Mouse (Mus musculus) limb, embryonic 10.5 days (tissue): ENCODE results near the gene 4930426L09Rik. TPM values are rescaled to one million over a fixed set of nuclear protein-coding genes. Genes with fewer than 3 reads are reported as not detected.

Source experiments
- DNase-seq: peaks from one replicate; pipeline ENCODE4 v3.0.0-alpha.2; 2017; ENCODE audit warnings: low spot score
- H3K27ac ChIP-seq: fragments of 300-500 bp; sonication (generic); 2 replicates; pipeline ENCODE4 v1.5.1; 2016; ENCODE audit warnings: mild to moderate bottlenecking
- H3K27me3 ChIP-seq: fragments of 300-500 bp; sonication (generic); 2 replicates; pipeline ENCODE4 v1.6.1; 2016; ENCODE audit warnings: low read depth, mild to moderate bottlenecking; ENCODE audit not compliant: poor library complexity, severe bottlenecking
- H3K36me3 ChIP-seq: fragments of 300-500 bp; sonication (generic); 2 replicates; pipeline ENCODE4 v1.6.1; 2016; ENCODE audit warnings: mild to moderate bottlenecking, moderate library complexity
- H3K4me1 ChIP-seq: fragments of 300-500 bp; sonication (generic); 2 replicates; pipeline ENCODE4 v1.6.1; 2016
- H3K4me3 ChIP-seq: fragments of 300-500 bp; sonication (generic); 2 replicates; pipeline ENCODE4 v1.5.1; 2016; ENCODE audit warnings: mild to moderate bottlenecking, moderate library complexity
- H3K9me3 ChIP-seq: fragments of 300-500 bp; sonication (generic); replicated peaks from 2 replicates; pipeline ENCODE4 v1.6.1; 2016; ENCODE audit warnings: mild to moderate bottlenecking
- WGBS: fragments of 180-500 bp; shearing (Covaris S2); methylation state at CpG from one replicate; pipeline ENCODE4 v1.1.7; 2016; 5-methylcytosine and 5-hydroxymethylcytosine counted together
- polyA plus RNA-seq: library from polyadenylated mRNA; unstranded; fragments of >200 nt; fragmentation: Nextera tagmentation; extraction: Ambion mirVana; gene quantifications from 2 replicates; pipeline ENCODE4 v1.2.1, GENCODE M21; 2016

The 4930426L09Rik gene
- polyA plus RNA-seq, 1 experiment from 2014 or later: 0.25 TPM

DNA sequence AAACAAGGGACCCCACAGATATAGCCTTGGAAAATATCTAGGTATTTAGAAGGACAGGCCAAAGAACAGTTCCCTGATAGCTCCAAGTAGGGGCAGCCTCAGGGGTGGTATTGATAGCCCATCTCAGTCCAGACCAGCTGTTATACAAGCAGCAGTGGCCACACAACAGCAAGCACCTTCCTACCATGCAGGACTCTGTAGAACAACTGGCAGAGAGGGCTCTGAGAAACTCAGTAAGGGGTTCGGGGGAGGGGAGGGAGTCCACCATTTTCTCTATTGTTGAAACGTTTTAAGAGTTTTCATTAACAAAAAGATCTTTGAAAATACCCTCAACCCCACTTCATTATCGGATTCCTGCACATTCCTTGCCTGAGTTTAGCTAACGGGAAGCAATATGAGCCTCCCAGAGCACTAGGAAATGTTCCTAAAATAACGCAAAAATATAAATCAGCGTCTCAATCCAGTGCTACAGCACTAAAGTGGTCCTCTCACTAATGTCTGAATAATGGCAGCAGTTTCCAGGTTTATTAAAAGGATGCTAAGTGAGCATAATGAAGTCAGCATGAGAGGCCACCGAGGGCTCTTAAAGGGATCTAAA, 37.7 kb upstream of the 4930426L09Rik start:
- Histone ChIP-seq H3K4me3 (no peak overlapping the region), H3K36me3 (no peaks in the 10 kb centered on the region), H3K4me1 (peaks cover 48% of the 10 kb centered on the region), H3K9me3 (no peaks in the 10 kb centered on the region), H3K27ac (no peak overlapping the region; the same call in 1 of the 2 replicates), H3K27me3 (no peaks in the 10 kb centered on the region)
- DNase-seq: no peak
- WGBS: 52% methylated on average over 7 of the region's 7 CpGs

DNA sequence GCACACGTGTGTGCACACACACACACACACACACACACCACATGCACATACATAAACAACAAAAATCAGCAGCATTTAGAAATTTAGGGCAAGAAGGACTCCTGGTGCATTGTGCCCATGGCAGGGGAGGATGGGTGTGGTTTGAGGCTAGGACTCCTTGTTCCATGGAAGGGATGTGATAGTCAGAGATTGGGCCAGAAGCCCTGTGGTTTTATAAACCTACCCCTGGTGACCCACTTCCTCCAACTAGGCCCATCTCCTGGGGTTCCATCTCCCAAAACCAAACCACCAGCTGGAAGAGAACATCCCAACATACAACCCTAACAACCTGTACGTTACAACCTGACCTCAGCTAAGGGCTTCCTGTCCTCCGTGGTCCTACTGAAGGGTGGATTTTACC, 35.6 kb upstream of the 4930426L09Rik start:
- no peak overlapping the region for H3K27ac ChIP-seq
- H3K4me3 ChIP-seq: no peak overlapping the region
- H3K4me1 ChIP-seq: peaks cover 36% of the 10 kb centered on the region
- WGBS: 85% methylated on average over 3 of the region's 3 CpGs
- H3K36me3 ChIP-seq: no peaks in the 10 kb centered on the region
- DNase-seq: no peak
- H3K27me3 ChIP-seq: no peaks in the 10 kb centered on the region
- H3K9me3 ChIP-seq: no peaks in the 10 kb centered on the region

DNA sequence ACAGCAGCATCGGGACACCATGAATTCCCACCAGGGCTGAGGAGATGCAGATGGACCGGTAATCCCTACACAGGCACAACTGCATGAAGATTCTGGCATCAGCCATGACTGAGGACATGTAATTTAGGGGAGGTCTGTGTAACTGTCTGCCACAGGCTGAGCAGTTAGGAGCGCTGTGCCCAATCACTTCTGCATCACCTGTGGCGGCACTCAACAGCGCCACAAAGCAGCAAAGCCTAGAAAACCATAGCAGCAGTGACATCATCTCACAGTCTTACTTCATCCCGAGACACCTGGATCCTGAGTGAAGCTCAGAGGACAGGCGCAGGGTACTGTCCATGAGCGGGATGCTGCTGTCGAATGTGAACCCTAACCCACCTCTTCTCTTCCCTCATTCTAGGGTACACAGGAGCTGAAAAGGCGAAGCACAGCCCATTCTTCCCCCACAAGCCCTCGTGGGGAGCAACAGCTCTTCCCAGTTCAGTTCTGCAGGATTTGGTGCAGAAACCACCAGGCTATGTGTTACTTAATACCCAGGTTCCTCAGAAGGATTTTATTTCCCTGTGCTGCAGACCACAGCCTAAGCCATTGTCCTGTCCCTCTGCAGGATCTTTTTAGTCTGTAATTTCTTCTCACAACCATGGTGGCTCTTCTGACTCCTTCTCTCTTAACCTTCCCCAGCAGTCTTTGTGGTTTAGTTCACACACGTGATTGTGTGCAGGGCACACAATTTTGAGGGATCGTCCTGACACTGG, 34.7 kb upstream of the 4930426L09Rik start:
- H3K27ac ChIP-seq: 0 out of 2 replicates have a peak overlapping the region, but pooled peaks have one; percentile 19
- WGBS: 80% methylated on average over 13 of the region's 13 CpGs
- H3K4me3 ChIP-seq: no peak overlapping the region
- H3K27me3 ChIP-seq: no peaks in the 10 kb centered on the region
- H3K9me3 ChIP-seq: no peaks in the 10 kb centered on the region
- peaks cover 31% of the 10 kb centered on the region for H3K4me1 ChIP-seq
- no peaks in the 10 kb centered on the region for H3K36me3 ChIP-seq
- DNase-seq: no peak

DNA sequence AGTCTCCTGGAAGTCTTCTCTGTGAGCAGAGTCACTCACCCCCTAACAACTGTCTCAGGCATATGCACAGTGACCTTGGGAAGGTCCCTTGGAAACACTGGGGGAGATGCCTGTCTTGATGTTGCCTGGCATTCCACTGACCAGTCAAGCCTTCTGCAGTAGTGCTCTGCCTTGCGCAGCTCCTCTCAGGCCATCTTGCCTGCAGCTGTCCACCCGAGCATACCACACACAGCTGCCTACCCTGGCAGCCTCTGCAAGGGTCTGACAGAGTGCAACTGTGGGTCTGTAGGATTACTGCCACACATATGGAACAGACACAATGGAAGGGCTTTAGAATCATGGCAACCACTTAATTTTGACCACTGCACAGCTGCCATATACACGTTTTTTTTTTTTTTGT, 33.0 kb upstream of the 4930426L09Rik start:
- no peak for DNase-seq
- no peaks in the 10 kb centered on the region for H3K9me3 ChIP-seq
- H3K4me1 ChIP-seq: peaks cover 32% of the 10 kb centered on the region
- no peaks in the 10 kb centered on the region for H3K27me3 ChIP-seq
- no peaks in the 10 kb centered on the region for H3K36me3 ChIP-seq
- 0 out of 2 replicates have a peak overlapping the region, but pooled peaks have one; percentile 26 for H3K27ac ChIP-seq
- WGBS: 77% methylated on average over 3 of the region's 3 CpGs
- H3K4me3 ChIP-seq: no peak overlapping the region

DNA sequence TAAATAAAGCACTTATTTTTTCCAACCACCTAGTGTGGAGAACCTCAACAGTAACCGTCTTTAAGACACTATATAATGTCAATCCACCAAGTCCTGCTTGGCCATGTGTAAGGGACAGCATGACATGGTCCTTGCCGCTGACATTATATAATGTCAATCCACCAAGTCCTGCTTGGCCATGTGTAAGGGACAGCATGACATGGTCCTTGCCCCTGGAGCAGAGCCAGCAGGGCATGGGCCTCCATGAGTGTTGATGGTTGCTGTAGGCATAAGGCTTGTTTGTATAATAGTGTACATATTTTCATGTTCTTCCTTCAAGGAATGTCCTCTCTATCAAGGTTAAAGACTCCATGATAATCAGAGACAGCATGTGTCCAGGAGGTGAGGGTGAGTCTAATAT, 32.2 kb upstream of the 4930426L09Rik start:
- WGBS: 98% methylated on average over 2 of the region's 2 CpGs
- Histone ChIP-seq H3K4me3 (no peak overlapping the region), H3K4me1 (peaks cover 23% of the 10 kb centered on the region), H3K36me3 (no peaks in the 10 kb centered on the region), H3K27ac (no peak overlapping the region), H3K27me3 (no peaks in the 10 kb centered on the region), H3K9me3 (no peaks in the 10 kb centered on the region)
- no peak for DNase-seq

DNA sequence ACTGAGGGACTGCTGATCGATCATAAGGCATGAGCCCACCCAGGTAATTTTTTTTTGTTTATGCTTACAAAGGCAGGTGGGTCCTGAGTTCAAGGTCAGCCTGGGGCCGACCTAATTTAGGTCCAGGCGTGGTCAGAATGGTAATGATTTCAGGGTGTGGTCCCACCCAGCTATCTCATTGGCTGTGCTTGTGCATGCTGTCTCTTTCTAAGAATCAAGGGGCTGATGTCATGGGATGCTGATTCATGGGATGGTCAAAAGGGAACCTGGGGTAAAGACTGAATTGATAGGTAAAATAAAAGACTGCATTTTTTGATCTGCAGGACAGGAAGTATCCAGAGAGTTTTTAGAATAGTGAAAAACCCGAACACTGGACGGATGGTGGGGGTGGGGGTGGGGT, 31.6 kb upstream of the 4930426L09Rik start:
- no peaks in the 10 kb centered on the region for H3K27me3 ChIP-seq
- 95% methylated on average over 5 of the region's 5 CpGs for WGBS
- no peaks in the 10 kb centered on the region for H3K36me3 ChIP-seq
- no peaks in the 10 kb centered on the region for H3K9me3 ChIP-seq
- H3K27ac ChIP-seq: no peak overlapping the region
- no peak for DNase-seq
- H3K4me3 ChIP-seq: no peak overlapping the region
- H3K4me1 ChIP-seq: peaks cover 17% of the 10 kb centered on the region

DNA sequence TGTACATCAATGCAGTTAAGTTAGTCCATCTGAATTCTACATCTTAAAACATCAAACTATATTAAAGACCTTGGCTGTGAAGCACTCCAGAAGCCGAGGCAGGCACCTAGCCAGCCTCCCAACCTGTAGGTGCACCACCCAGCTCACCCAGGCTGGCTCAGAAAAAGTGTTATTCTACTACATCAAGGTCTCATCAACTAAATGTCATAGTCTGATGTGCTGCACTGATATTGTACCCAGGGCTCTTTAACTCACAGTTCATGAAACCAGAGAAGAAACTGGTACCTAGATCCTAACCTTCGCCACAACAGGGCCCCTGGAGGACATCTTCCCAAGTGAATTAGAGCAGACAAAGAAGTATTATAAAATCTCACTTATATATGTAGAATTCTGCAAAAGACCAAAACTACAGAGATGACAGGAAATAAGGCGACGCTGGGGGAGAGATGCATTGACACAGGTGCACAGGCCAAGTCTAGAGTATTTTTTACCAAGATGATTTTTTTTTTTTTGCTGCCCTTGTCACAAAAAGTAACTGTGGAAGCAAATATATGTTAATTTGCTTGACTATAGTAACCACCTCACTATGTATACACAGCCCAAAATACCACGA, 30.6 kb upstream of the 4930426L09Rik start:
- Histone ChIP-seq H3K27me3 (no peaks in the 10 kb centered on the region), H3K27ac (no peak overlapping the region), H3K4me1 (peaks cover 16% of the 10 kb centered on the region), H3K4me3 (no peak overlapping the region), H3K36me3 (no peaks in the 10 kb centered on the region), H3K9me3 (no peaks in the 10 kb centered on the region)
- 96% methylated on average over 5 of the region's 5 CpGs for WGBS
- no peak for DNase-seq

DNA sequence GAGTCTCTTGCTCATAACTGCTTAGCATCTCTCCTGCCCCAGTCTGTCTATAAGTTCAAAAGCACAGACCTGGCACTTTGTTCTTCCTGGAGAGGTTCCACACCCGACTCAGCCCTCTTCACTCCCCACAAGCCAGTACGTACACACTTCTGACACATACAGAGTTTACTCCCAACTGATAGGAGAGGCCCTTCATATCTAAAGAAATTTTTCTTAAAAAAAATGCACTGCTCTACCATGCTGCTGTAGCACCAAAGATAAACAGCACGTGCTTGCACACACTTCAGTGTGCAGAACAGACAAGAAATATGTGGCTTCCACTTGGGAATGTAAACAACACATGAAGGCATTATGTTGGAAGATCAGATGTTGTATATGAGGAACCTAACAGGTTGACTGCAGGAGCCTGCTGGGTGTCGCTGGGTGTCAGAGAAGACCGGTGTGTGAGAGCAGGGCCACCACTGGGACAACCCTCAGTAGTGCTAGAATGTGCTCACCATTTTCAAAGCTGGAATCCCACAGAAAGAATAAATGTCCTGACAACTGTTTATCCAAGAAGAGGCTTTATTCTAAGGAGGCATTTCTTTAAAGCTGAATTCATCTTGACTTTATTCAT, 29.0 kb upstream of the 4930426L09Rik start:
- Histone ChIP-seq H3K9me3 (no peaks in the 10 kb centered on the region; the same call in 1 of the 2 replicates), H3K4me3 (no peak overlapping the region), H3K4me1 (peaks cover 5% of the 10 kb centered on the region; the same call in 1 of the 2 replicates), H3K27ac (no peak overlapping the region), H3K36me3 (no peaks in the 10 kb centered on the region), H3K27me3 (no peaks in the 10 kb centered on the region)
- WGBS: 85% methylated on average over 5 of the region's 5 CpGs
- no peak for DNase-seq

DNA sequence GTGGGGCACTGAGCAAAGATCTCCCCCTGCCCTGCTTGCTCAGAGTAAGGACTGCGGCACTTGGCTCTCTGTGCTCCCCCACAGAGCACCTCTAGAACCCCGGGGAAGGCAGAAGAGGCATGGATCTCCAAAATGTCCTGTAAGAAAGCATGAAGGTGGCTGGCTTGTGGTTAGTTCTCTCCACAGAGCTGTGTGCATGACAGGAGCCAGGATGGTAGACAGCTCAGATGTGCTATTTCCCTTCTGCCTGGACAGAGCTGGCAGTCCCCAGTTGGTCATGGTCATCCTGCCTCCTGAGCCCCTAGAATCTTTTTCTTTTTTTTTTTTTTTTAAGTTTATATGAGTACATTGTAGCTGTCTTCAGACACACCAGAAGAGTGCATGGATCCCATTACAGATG, 27.7 kb upstream of the 4930426L09Rik start:
- H3K27me3 ChIP-seq: no peaks in the 10 kb centered on the region
- no peak for DNase-seq
- no peak overlapping the region for H3K27ac ChIP-seq
- no peaks in the 10 kb centered on the region for H3K36me3 ChIP-seq
- 85% methylated on average over 2 of the region's 2 CpGs for WGBS
- H3K4me3 ChIP-seq: no peak overlapping the region
- H3K9me3 ChIP-seq: no peaks in the 10 kb centered on the region; the same call in 1 of the 2 replicates
- H3K4me1 ChIP-seq: peaks cover 6% of the 10 kb centered on the region; the same call in 1 of the 2 replicates

DNA sequence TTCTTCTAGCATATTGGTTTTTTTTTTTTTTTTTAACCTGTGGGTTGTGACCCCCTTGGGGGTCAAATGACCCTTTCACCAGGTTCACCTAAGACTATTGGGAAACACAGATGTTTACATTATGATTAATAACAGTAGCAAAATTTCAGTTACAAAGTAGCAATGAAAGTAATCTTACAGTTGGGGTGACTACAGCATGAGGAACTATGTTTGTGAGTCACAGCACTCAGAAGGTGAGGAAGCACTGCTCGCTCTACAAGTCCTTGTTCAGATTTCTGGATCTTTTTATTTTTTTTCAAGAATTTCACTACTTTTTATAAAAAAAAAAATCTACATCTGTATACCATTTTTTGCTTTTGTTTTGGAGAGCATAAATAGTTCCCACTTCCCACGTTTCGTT, 26.6 kb upstream of the 4930426L09Rik start:
- Histone ChIP-seq H3K36me3 (no peaks in the 10 kb centered on the region), H3K4me1 (peaks cover 7% of the 10 kb centered on the region; the same call in 1 of the 2 replicates), H3K9me3 (no peaks in the 10 kb centered on the region; the same call in 1 of the 2 replicates), H3K27ac (no peak overlapping the region), H3K27me3 (no peaks in the 10 kb centered on the region), H3K4me3 (no peak overlapping the region)
- DNase-seq: no peak
- WGBS: 74% methylated on average over 3 of the region's 3 CpGs

DNA sequence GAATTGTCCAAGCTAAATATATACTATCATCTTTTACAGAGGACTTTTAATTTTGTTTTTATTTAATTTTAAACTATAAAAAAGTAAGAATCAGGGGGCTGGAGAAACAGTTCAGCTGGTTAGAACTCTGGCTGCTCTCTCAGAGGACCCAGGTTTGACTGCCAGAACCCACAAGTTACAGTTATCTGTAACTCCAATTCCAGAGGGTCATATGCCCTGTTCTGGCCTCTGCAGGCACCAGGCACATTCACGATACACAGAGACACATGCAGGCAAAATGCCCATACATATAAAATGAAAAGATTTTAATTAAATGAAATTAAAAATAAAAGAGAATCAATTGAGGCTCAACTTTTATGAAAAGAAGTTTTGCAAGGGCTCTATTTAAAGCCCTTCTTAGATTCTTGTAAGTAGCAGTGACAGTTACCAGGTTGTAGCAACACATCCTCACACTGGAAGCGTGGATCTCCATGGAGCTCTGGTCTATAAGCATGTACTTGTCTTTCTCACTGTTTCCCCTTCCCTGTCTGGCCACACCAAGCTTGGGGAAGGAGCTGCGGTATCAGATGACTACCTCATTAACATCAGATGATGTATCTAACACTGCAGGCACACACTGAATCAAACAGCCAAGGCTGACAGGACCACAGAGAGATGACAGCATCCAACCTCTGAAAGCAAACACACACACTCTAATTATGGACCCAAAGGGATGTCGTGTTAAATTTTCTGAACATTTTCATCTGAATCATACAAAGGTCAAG, 23.1 kb upstream of the 4930426L09Rik start:
- Histone ChIP-seq H3K4me3 (no peak overlapping the region), H3K27ac (no peak overlapping the region), H3K27me3 (no peaks in the 10 kb centered on the region), H3K4me1 (peaks cover 6% of the 10 kb centered on the region; the same call in 1 of the 2 replicates), H3K9me3 (no peaks in the 10 kb centered on the region; the same call in 1 of the 2 replicates), H3K36me3 (no peaks in the 10 kb centered on the region)
- WGBS: 65% methylated on average over 4 of the region's 4 CpGs
- no peak for DNase-seq

DNA sequence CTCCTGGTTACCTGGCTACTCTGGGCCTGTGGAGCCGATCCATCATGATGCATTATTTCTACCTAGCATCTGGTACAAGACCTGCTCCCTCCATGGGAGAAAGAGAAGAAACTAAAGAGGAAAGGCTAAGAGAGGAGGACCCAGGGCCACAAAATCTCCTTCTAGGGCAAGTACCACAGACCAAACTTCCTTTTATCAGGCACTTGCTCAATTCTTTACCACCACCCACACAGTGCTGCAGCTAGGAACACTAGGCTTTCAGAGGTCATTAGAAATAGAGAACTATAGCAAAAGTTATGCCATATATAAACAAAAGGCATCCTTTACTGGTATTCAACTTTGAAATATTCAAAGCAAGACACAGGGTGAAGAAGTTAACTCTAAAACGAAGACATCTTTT, 22.0 kb upstream of the 4930426L09Rik start:
- H3K27ac ChIP-seq: no peak overlapping the region
- no peak for DNase-seq
- H3K4me3 ChIP-seq: no peak overlapping the region
- no peaks in the 10 kb centered on the region for H3K36me3 ChIP-seq
- no peaks in the 10 kb centered on the region; the same call in 1 of the 2 replicates for H3K9me3 ChIP-seq
- H3K27me3 ChIP-seq: no peaks in the 10 kb centered on the region
- H3K4me1 ChIP-seq: peaks cover 8% of the 10 kb centered on the region; the same call in 1 of the 2 replicates
- whole genome bisulfite sequencing: 86% methylated on average over 2 of the region's 2 CpGs
